Mouse (Mus musculus) thymus, adult 2 months (tissue): ENCODE data around the gene Dclk2. TPM values are rescaled to one million over a fixed set of nuclear protein-coding genes. Genes with fewer than 3 reads are reported as not detected.

Experiments used
- DNase-seq: peaks from one replicate; pipeline ENCODE4 v3.0.0; 2021
- H3K27ac ChIP-seq: fragments of 200-500 bp; 2 replicates; pipeline ENCODE4 v1.5.1; 2012; ENCODE audit warnings: low read length, control low read depth; ENCODE audit not compliant: control insufficient read depth, insufficient read depth
- H3K27me3 ChIP-seq: fragments of 200-500 bp; 2 replicates; pipeline ENCODE4 v1.6.1; 2012; ENCODE audit warnings: mild to moderate bottlenecking, low read length, moderate library complexity, mixed read lengths; ENCODE audit not compliant: control insufficient read depth, insufficient read depth
- H3K36me3 ChIP-seq: fragments of 200-500 bp; 2 replicates; pipeline ENCODE4 v1.6.1; 2012; ENCODE audit warnings: mild to moderate bottlenecking, low read length, moderate library complexity; ENCODE audit not compliant: control insufficient read depth, insufficient read depth
- H3K4me1 ChIP-seq: fragments of 200-500 bp; replicated peaks from 2 replicates; pipeline ENCODE4 v1.6.1; 2012; ENCODE audit warnings: low read length; ENCODE audit not compliant: control insufficient read depth, insufficient read depth
- H3K4me3 ChIP-seq: fragments of 200-500 bp; 2 replicates; pipeline ENCODE4 v1.5.1; 2012; ENCODE audit warnings: mild to moderate bottlenecking, low read length, control low read depth, moderate library complexity; ENCODE audit not compliant: control insufficient read depth, insufficient read depth
- CTCF ChIP-seq: fragments of 200-500 bp; IDR thresholded peaks from 2 replicates; pipeline ENCODE4 v1.5.1; 2012; ENCODE audit warnings: mild to moderate bottlenecking, control low read depth, low read length, moderate library complexity, borderline replicate concordance; ENCODE audit not compliant: control insufficient read depth, poor library complexity, insufficient read depth; ENCODE audit errors: extremely low read depth
- POLR2A ChIP-seq: fragments of 200-500 bp; IDR thresholded peaks from 2 replicates; pipeline ENCODE4 v1.6.1; 2012; ENCODE audit warnings: mild to moderate bottlenecking, low read length, control low read depth, moderate library complexity; ENCODE audit not compliant: control insufficient read depth, poor library complexity, insufficient read depth; ENCODE audit errors: extremely low read depth
- WGBS: fragments of 180-500 bp; shearing (Covaris S2); methylation state at CpG from one replicate; pipeline ENCODE4 v1.1.7; 2018; 5-methylcytosine and 5-hydroxymethylcytosine counted together
- polyA plus RNA-seq: library from polyadenylated mRNA; depleted of rRNA; stranded (reverse); fragments of >200 nt; gene quantifications from 2 replicates; pipeline ENCODE4 v1.2.3, GENCODE M21; 2012; rRNA removed

Dclk2 gene
- polyA plus RNA-seq, 1 experiment, result 55.5 TPM

- no peaks in the 10 kb centered on the region for H3K36me3 ChIP-seq
- no peaks in the 10 kb centered on the region for H3K27me3 ChIP-seq
- WGBS, result 92% methylated on average over 7 of the region's 7 CpGs
- H3K27ac ChIP-seq, result no peak overlapping the region
- no peak for DNase-seq
- no peaks in the 10 kb centered on the region; the same call in 1 of the 2 replicates for H3K4me1 ChIP-seq
- no peak overlapping the region for H3K4me3 ChIP-seq
- TF ChIP-seq POLR2A (no peak), CTCF (no peak)
Measured at GRCm38 (mm10) chr3:86750652-86751051, 170.0 kb downstream of the Dclk2 start.

- H3K36me3 ChIP-seq, result no peaks in the 10 kb centered on the region
- H3K4me1 ChIP-seq, result no peaks in the 10 kb centered on the region
- DNase-seq, result no peak
- TF ChIP-seq CTCF (no peak), POLR2A (no peak)
- H3K27me3 ChIP-seq, result no peaks in the 10 kb centered on the region
- 95% methylated on average over 10 of the region's 10 CpGs for WGBS
- no peak overlapping the region for H3K27ac ChIP-seq
- H3K4me3 ChIP-seq, result no peak overlapping the region
Measured at GRCm38 (mm10) chr3:86745769-86746512, 174.7 kb downstream of the Dclk2 start.

DNA sequence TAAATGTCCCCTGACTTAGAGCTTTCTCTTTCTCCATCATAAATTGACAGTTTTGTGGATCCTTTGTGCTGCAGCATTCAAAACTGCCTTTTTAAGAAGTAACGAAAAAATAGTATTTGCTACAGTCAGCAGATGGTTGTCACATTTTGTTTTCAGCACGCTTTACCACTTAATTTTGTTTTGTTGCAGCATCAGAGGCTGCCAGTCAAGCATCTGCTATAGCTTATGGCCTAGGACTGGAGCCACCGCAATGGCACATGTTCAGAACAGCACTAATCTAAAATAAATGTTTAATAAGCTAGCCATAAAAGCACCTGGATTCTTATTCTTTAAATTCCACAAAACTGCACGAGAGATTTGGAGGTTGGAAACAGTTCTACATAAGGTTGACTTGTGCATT is 175.3 kb downstream of the Dclk2 start:
- H3K4me3 ChIP-seq, result no peak overlapping the region
- no peaks in the 10 kb centered on the region for H3K27me3 ChIP-seq
- no peaks in the 10 kb centered on the region for H3K4me1 ChIP-seq
- 97% methylated on average over 4 of the region's 4 CpGs for WGBS
- no peak overlapping the region for H3K27ac ChIP-seq
- H3K36me3 ChIP-seq, result no peaks in the 10 kb centered on the region
- no peak for TF ChIP-seq CTCF
- no peak for TF ChIP-seq POLR2A
- no peak for DNase-seq

- no peak for DNase-seq
- no peaks in the 10 kb centered on the region for H3K4me1 ChIP-seq
- TF ChIP-seq POLR2A, result no peak
- no peak for TF ChIP-seq CTCF
- H3K27me3 ChIP-seq, result no peaks in the 10 kb centered on the region
- no peak overlapping the region for H3K4me3 ChIP-seq
- WGBS, result 97% methylated on average over 4 of the region's 4 CpGs
- no peaks in the 10 kb centered on the region for H3K36me3 ChIP-seq
- H3K27ac ChIP-seq, result no peak overlapping the region
Measured at GRCm38 (mm10) chr3:86739745-86740144, 180.9 kb downstream of the Dclk2 start.

DNA sequence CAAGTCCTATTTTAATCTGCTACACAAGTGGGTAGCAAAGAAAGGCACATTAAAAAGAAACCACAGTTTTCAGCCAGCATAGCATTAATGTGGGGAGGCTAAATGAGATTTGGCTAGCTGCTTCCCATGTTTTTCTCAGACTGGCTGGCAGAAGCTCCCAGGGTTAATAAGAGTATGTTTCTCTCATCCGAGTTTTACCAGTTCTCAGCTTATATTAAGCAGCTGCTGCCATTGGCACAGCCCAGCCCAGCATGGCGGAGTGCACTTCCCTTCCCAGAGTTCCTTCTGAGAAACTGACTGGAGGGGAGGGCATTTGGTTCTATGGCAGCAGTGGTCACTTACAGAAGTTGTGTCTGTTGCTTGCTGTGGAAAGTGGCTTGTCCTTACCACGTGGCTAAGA is 181.8 kb downstream of the Dclk2 start:
- H3K36me3 ChIP-seq, result no peaks in the 10 kb centered on the region
- 98% methylated on average over 3 of the region's 3 CpGs for WGBS
- TF ChIP-seq POLR2A (no peak), CTCF (no peak)
- H3K4me1 ChIP-seq, result no peaks in the 10 kb centered on the region
- no peaks in the 10 kb centered on the region for H3K27me3 ChIP-seq
- no peak for DNase-seq
- H3K4me3 ChIP-seq, result no peak overlapping the region
- no peak overlapping the region for H3K27ac ChIP-seq

Other genes with a start within 250 kb of the Dclk2 start
- gene Cd1d1, start 78.6 kb upstream of the Dclk2 start, polyA plus RNA-seq, result 84.9 and 85.5 TPM in 2 replicates